19 mouse cellular contexts compared by ENCODE assay signal in genomic region chr19:15802641-15803040, GRCm38 (mm10).
DNase-seq lines count a peak whose midpoint lies in the region; ATAC-seq and TF ChIP-seq lines count a peak whose summit lies in the region.
"Had no signal": no experiment of that assay in that cellular context is flagged by ENCODE, and none has a peak within 500 bp of the region (broad histone marks: within the 10 kb centered on the region; RNA-seq: fewer than 3 reads in every experiment).

No protein-coding gene starts in this region.

- no peak for TF ChIP-seq CTCF in hindbrain, postnatal 0 days (IDR thresholded peaks at IDR 0.05; ENCODE audit: low read depth)
- no peak for TF ChIP-seq CTCF in CH12.LX (conservative IDR thresholded peaks at IDR 0.05 in 1 of 2, IDR thresholded peaks at IDR 0.05 in 1 of 2; ENCODE audit: low read depth in 2 of 2, low read length in 2 of 2)

- 66% methylated on average over 5 of the region's 5 CpGs for WGBS in hindbrain, embryonic 13.5 days
- 75% methylated on average over 5 of the region's 5 CpGs for WGBS in hindbrain, postnatal 0 days
- 27% methylated on average over 5 of the region's 5 CpGs for WGBS in forebrain, embryonic 12.5 days
- 69% methylated on average over 5 of the region's 5 CpGs for WGBS in limb, embryonic 12.5 days

- peaks cover 35% of the 10 kb centered on the region for H3K4me1 ChIP-seq in hindbrain, embryonic 13.5 days (replicated peaks)
- no peaks in the 10 kb centered on the region for H3K4me1 ChIP-seq in hindbrain, postnatal 0 days (ENCODE audit: insufficient read depth, low read length)
- peaks cover 0 to 5% of the 10 kb centered on the region in 2 experiments; a peak in 1 of 4 replicates for H3K4me1 ChIP-seq in CH12.LX (ENCODE audit: control insufficient read depth in 1 of 2, insufficient read depth in 2 of 2)
- H3K4me1 ChIP-seq in forebrain, embryonic 12.5 days, result peaks cover 47% of the 10 kb centered on the region
- peaks cover 35% of the 10 kb centered on the region for H3K4me1 ChIP-seq in limb, embryonic 12.5 days (replicated peaks)
- H3K4me1 ChIP-seq: heart, embryonic 10.5 days had no signal

- ATAC-seq in hindbrain, embryonic 13.5 days (ENCODE audit: low FRiP score), result no peak
- ATAC-seq in hindbrain, postnatal 0 days, result no peak
- no peak for ATAC-seq in forebrain, embryonic 12.5 days (ENCODE audit: low FRiP score)
- ATAC-seq in limb, embryonic 12.5 days (ENCODE audit: insufficient number of reproducible peaks, insufficient read depth, low FRiP score, low TSS enrichment, low read depth), result no peak
- ATAC-seq: intestine, postnatal 0 days; liver, embryonic 12.5 days had no signal

- H3K9me3 ChIP-seq in hindbrain, embryonic 13.5 days, result no peaks in the 10 kb centered on the region
- no peaks in the 10 kb centered on the region for H3K9me3 ChIP-seq in hindbrain, postnatal 0 days (ENCODE audit: low read length)
- H3K9me3 ChIP-seq in CH12.LX (replicated peaks; ENCODE audit: low read length), result no peaks in the 10 kb centered on the region
- H3K9me3 ChIP-seq in forebrain, embryonic 12.5 days, result no peaks in the 10 kb centered on the region
- no peaks in the 10 kb centered on the region for H3K9me3 ChIP-seq in limb, embryonic 12.5 days
- H3K9me3 ChIP-seq: G1E; heart, embryonic 10.5 days; kidney, embryonic 15.5 days; liver, embryonic 12.5 days; stomach, embryonic 15.5 days had no signal

- H3K27ac ChIP-seq in hindbrain, embryonic 13.5 days, result peak overlapping the region; percentile 19; the same call in 1 of the 2 replicates
- H3K27ac ChIP-seq in hindbrain, postnatal 0 days, result no peak overlapping the region
- no peak overlapping the region for H3K27ac ChIP-seq in CH12.LX (ENCODE audit: insufficient read depth, low read depth)
- H3K27ac ChIP-seq in forebrain, embryonic 12.5 days, result peak overlapping the region; percentile 91
- no peak overlapping the region for H3K27ac ChIP-seq in limb, embryonic 12.5 days
- H3K27ac ChIP-seq: heart, embryonic 10.5 days; kidney, embryonic 15.5 days; liver, embryonic 12.5 days; stomach, embryonic 15.5 days had no signal

- peaks cover 23% of the 10 kb centered on the region for H3K27me3 ChIP-seq in hindbrain, embryonic 13.5 days
- no peaks in the 10 kb centered on the region for H3K27me3 ChIP-seq in hindbrain, postnatal 0 days (ENCODE audit: insufficient read depth, low read length)
- H3K27me3 ChIP-seq in CH12.LX (replicated peaks), result peaks cover 1% of the 10 kb centered on the region
- peaks cover 45% of the 10 kb centered on the region for H3K27me3 ChIP-seq in forebrain, embryonic 12.5 days
- H3K27me3 ChIP-seq in limb, embryonic 12.5 days, result peaks cover 24% of the 10 kb centered on the region

- no peak overlapping the region for H3K4me3 ChIP-seq in hindbrain, embryonic 13.5 days
- no peak overlapping the region for H3K4me3 ChIP-seq in hindbrain, postnatal 0 days (ENCODE audit: low read length)
- no peak overlapping the region for H3K4me3 ChIP-seq in CH12.LX (replicated peaks in 1 of 3; ENCODE audit: low read depth in 2 of 3, low read length in 2 of 3, poor library complexity in 1 of 3)
- H3K4me3 ChIP-seq in forebrain, embryonic 12.5 days (replicated peaks), result no peak overlapping the region
- H3K4me3 ChIP-seq in limb, embryonic 12.5 days (replicated peaks), result no peak overlapping the region
- H3K4me3 ChIP-seq: liver, embryonic 12.5 days had no signal

- dilution Hi-C loops in CH12.LX (cut with MboI; ENCODE audit: extremely low pct_ligation_motif_present, extremely low pct_unique_long_range_greater_than_20kb, low sequenced_read_pairs), result no loop called here

- no peak overlapping the region for H3K4me2 ChIP-seq in hindbrain, embryonic 13.5 days
- no peak overlapping the region for H3K4me2 ChIP-seq in hindbrain, postnatal 0 days (ENCODE audit: low read depth, low read length)
- peak overlapping the region; percentile 60; the same call in 1 of the 2 replicates for H3K4me2 ChIP-seq in CH12.LX (ENCODE audit: insufficient read depth, low read depth, poor library complexity, severe bottlenecking)
- peak overlapping the region; percentile 23; the same call in 1 of the 2 replicates for H3K4me2 ChIP-seq in forebrain, embryonic 12.5 days
- 0 out of 2 replicates have a peak overlapping the region, but pooled peaks have one; percentile 66 for H3K4me2 ChIP-seq in limb, embryonic 12.5 days

- no peak for TF ChIP-seq RAD21 in CH12.LX (IDR thresholded peaks at IDR 0.05; ENCODE audit: low read depth, low read length)

- H3K9ac ChIP-seq in hindbrain, embryonic 13.5 days, result no peak overlapping the region
- no peak overlapping the region for H3K9ac ChIP-seq in hindbrain, postnatal 0 days (replicated peaks; ENCODE audit: low read length)
- H3K9ac ChIP-seq in CH12.LX (ENCODE audit: insufficient read depth, low read depth), result no peak overlapping the region
- no peak overlapping the region; the same call in 1 of the 2 replicates for H3K9ac ChIP-seq in forebrain, embryonic 12.5 days
- no peak overlapping the region for H3K9ac ChIP-seq in limb, embryonic 12.5 days (replicated peaks)
- H3K9ac ChIP-seq: kidney, embryonic 15.5 days; liver, embryonic 12.5 days; stomach, embryonic 15.5 days had no signal

- TF ChIP-seq EP300 in CH12.LX (IDR thresholded peaks at IDR 0.05; ENCODE audit: low read length), result no peak

- H3K79me2 ChIP-seq in CH12.LX (replicated peaks; ENCODE audit: control insufficient read depth, extremely low read depth, insufficient read depth, poor library complexity, severe bottlenecking), result no peaks in the 10 kb centered on the region

- no peaks in the 10 kb centered on the region for H3K36me3 ChIP-seq in hindbrain, embryonic 13.5 days
- no peaks in the 10 kb centered on the region for H3K36me3 ChIP-seq in hindbrain, postnatal 0 days (ENCODE audit: insufficient read depth, low read length)
- no peaks in the 10 kb centered on the region for H3K36me3 ChIP-seq in CH12.LX (replicated peaks in 1 of 2; ENCODE audit: control insufficient read depth in 1 of 2, insufficient read depth in 1 of 2, low read length in 1 of 2)
- H3K36me3 ChIP-seq in forebrain, embryonic 12.5 days (replicated peaks), result no peaks in the 10 kb centered on the region
- H3K36me3 ChIP-seq in limb, embryonic 12.5 days, result no peaks in the 10 kb centered on the region
- H3K36me3 ChIP-seq: G1E; heart, embryonic 10.5 days; kidney, embryonic 15.5 days; liver, embryonic 12.5 days; stomach, embryonic 15.5 days had no signal

- TF ChIP-seq POLR2A in CH12.LX (IDR thresholded peaks at IDR 0.05; ENCODE audit: low read depth, low read length), result no peak

- in situ Hi-C loops in CH12.LX (cut with MboI; ENCODE audit: low pct_ligation_motif_present, low pct_unique_long_range_greater_than_20kb, low sequenced_read_pairs), result no loop called here

- no peak for DNase-seq in hindbrain, postnatal 0 days (ENCODE audit: low spot score)
- DNase-seq in CH12.LX (ENCODE audit: extremely low read depth), result no peak
- no peak for DNase-seq in spleen, adult 12 weeks (ENCODE audit: low spot score)
- no peak for DNase-seq in kidney, postnatal 36 days
- no peak for DNase-seq in right cerebral cortex, postnatal 10 days (ENCODE audit: low spot score in 2 of 2)
- DNase-seq: adrenal gland, postnatal 14 days; cerebellum, adult 18-20 months; heart, postnatal 10 days; lung, adult 2 months; thymus, adult 18-20 months had no signal

TF ChIP-seq in CH12.LX, 34 proteins besides CTCF, POLR2A, EP300 and RAD21:
- no peak for TF ChIP-seq JUN (IDR thresholded peaks at IDR 0.05; ENCODE audit: insufficient read depth, low read depth, low read length)
- no peak for TF ChIP-seq SMC3 (IDR thresholded peaks at IDR 0.05; ENCODE audit: low read depth, low read length)
- no peak for TF ChIP-seq ZMIZ1 (IDR thresholded peaks at IDR 0.05; ENCODE audit: low read depth, low read length)
- no peak for TF ChIP-seq USF2 (conservative IDR thresholded peaks at IDR 0.05; ENCODE audit: low read depth, low read length)
- TF ChIP-seq TCF12 (IDR thresholded peaks at IDR 0.05; ENCODE audit: low read depth, low read length), result no peak
- no peak for TF ChIP-seq BHLHE40 (IDR thresholded peaks at IDR 0.05; ENCODE audit: low read depth, low read length)
- TF ChIP-seq MEF2A (IDR thresholded peaks at IDR 0.05; ENCODE audit: borderline replicate concordance, low read depth, low read length), result no peak
- TF ChIP-seq E2F4 (IDR thresholded peaks at IDR 0.05; ENCODE audit: insufficient replicate concordance, low read depth, low read length), result no peak
- no peak for TF ChIP-seq PAX5 (IDR thresholded peaks at IDR 0.05; ENCODE audit: low read length)
- TF ChIP-seq POLR2AphosphoS2 (IDR thresholded peaks at IDR 0.05; ENCODE audit: low read depth, low read length), result no peak
- TF ChIP-seq ZC3H11A (IDR thresholded peaks at IDR 0.05; ENCODE audit: low read depth, low read length), result no peak
- no peak for TF ChIP-seq TBP (conservative IDR thresholded peaks at IDR 0.05; ENCODE audit: low read depth, low read length)
- no peak for TF ChIP-seq UBTF (IDR thresholded peaks at IDR 0.05; ENCODE audit: low read depth, low read length)
- TF ChIP-seq GABPA (IDR thresholded peaks at IDR 0.05; ENCODE audit: insufficient replicate concordance, low read depth, low read length), result no peak
- no peak for TF ChIP-seq MAX (IDR thresholded peaks at IDR 0.05; ENCODE audit: low read length)
- TF ChIP-seq ELF1 (IDR thresholded peaks at IDR 0.05; ENCODE audit: low read depth, low read length), result no peak
- TF ChIP-seq IRF4 (IDR thresholded peaks at IDR 0.05; ENCODE audit: low read depth, low read length), result no peak
- no peak for TF ChIP-seq MYC (IDR thresholded peaks at IDR 0.05; ENCODE audit: low read depth, low read length)
- no peak for TF ChIP-seq MXI1 (IDR thresholded peaks at IDR 0.05; ENCODE audit: low read depth, low read length)
- no peak for TF ChIP-seq SIN3A (IDR thresholded peaks at IDR 0.05; ENCODE audit: low read length)

Comparison
In these comparisons a context has a peak if more than half of its experiments do, and no peak if none do; other contexts are left out.
1. H3K27ac ChIP-seq: peak in hindbrain, embryonic 13.5 days (single experiment) and forebrain, embryonic 12.5 days (single experiment); none in hindbrain, postnatal 0 days (single experiment), CH12.LX (single experiment) and limb, embryonic 12.5 days (single experiment).
2. H3K4me2 ChIP-seq: peak in CH12.LX (single experiment), forebrain, embryonic 12.5 days (single experiment) and limb, embryonic 12.5 days (single experiment); none in hindbrain, embryonic 13.5 days (single experiment) and hindbrain, postnatal 0 days (single experiment).